9 mouse cellular contexts compared by ENCODE assay signal in the genomic region with DNA sequence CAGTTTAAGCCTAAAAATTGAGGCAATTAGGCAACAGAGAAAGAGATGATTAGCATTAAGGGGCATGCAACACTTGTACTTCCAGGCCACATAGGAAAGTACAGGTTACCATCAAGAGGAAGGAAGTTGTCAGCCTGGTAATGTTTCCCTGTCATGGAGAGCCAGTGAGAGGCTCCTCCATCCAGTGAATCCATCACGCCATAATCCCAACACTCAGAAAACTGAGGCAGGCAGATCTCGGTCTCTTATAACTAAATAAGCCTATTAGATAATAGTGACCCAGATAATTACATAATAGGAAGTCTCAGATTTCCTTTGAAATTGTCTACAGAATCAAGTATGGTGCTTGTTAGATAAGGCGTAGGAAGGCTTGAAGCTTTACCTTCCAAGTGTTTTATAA. TPM values are rescaled to one million over a fixed set of nuclear protein-coding genes. Genes with fewer than 3 reads are reported as not detected.
DNase-seq lines count a peak whose midpoint lies in the region; ATAC-seq lines count a peak whose summit lies in the region.
"Had no signal": no experiment of that assay in that cellular context is flagged by ENCODE, and none has a peak within 500 bp of the region (broad histone marks: within the 10 kb centered on the region; RNA-seq: fewer than 3 reads in every experiment).

No protein-coding gene starts in this region.

- DNase-seq in heart, postnatal 14 days: no peak
- no peak for DNase-seq in limb, embryonic 10.5 days (ENCODE audit: low spot score)
- DNase-seq in embryonic facial prominence, embryonic 10.5 days (ENCODE audit: low spot score): no peak
- no peak for DNase-seq in lung, postnatal 25 days (ENCODE audit: low spot score)

- H3K4me1 ChIP-seq in heart, embryonic 13.5 days: peaks cover 6% of the 10 kb centered on the region
- no peaks in the 10 kb centered on the region for H3K4me1 ChIP-seq in limb, embryonic 12.5 days (replicated peaks)
- no peaks in the 10 kb centered on the region for H3K4me1 ChIP-seq in limb, embryonic 10.5 days
- 0 out of 2 replicates have a peak, but pooled peaks cover 2% of the 10 kb centered on the region for H3K4me1 ChIP-seq in embryonic facial prominence, embryonic 10.5 days
- peaks cover 7% of the 10 kb centered on the region; the same call in 1 of the 2 replicates for H3K4me1 ChIP-seq in liver, embryonic 15.5 days (replicated peaks)
- H3K4me1 ChIP-seq: limb, embryonic 13.5 days had no signal

- H3K36me3 ChIP-seq in heart, embryonic 13.5 days: no peaks in the 10 kb centered on the region
- no peaks in the 10 kb centered on the region for H3K36me3 ChIP-seq in limb, embryonic 12.5 days
- no peaks in the 10 kb centered on the region for H3K36me3 ChIP-seq in limb, embryonic 10.5 days
- no peaks in the 10 kb centered on the region for H3K36me3 ChIP-seq in embryonic facial prominence, embryonic 10.5 days (replicated peaks)
- H3K36me3 ChIP-seq in liver, embryonic 15.5 days (replicated peaks): no peaks in the 10 kb centered on the region
- H3K36me3 ChIP-seq: limb, embryonic 13.5 days had no signal

- H3K9ac ChIP-seq in heart, embryonic 13.5 days: no peak overlapping the region
- H3K9ac ChIP-seq in limb, embryonic 12.5 days (replicated peaks): no peak overlapping the region; the same call in 1 of the 2 replicates
- no peak overlapping the region for H3K9ac ChIP-seq in liver, embryonic 15.5 days

- H3K27ac ChIP-seq in heart, embryonic 13.5 days (replicated peaks): no peak overlapping the region
- no peak overlapping the region for H3K27ac ChIP-seq in limb, embryonic 12.5 days
- no peak overlapping the region for H3K27ac ChIP-seq in limb, embryonic 10.5 days
- no peak overlapping the region for H3K27ac ChIP-seq in embryonic facial prominence, embryonic 10.5 days (replicated peaks)
- 0 out of 2 replicates have a peak overlapping the region, but pooled peaks have one; percentile 57 for H3K27ac ChIP-seq in liver, embryonic 15.5 days (replicated peaks)

- peaks cover 8% of the 10 kb centered on the region; the same call in 1 of the 2 replicates for H3K27me3 ChIP-seq in heart, embryonic 13.5 days (replicated peaks)
- no peaks in the 10 kb centered on the region for H3K27me3 ChIP-seq in limb, embryonic 12.5 days
- no peaks in the 10 kb centered on the region for H3K27me3 ChIP-seq in limb, embryonic 10.5 days (ENCODE audit: low read depth, poor library complexity, severe bottlenecking)
- H3K27me3 ChIP-seq in embryonic facial prominence, embryonic 10.5 days (replicated peaks; ENCODE audit: low read depth, poor library complexity, severe bottlenecking): 0 out of 2 replicates have a peak, but pooled peaks cover 4% of the 10 kb centered on the region
- H3K27me3 ChIP-seq in liver, embryonic 15.5 days: 0 out of 2 replicates have a peak, but pooled peaks cover 7% of the 10 kb centered on the region
- H3K27me3 ChIP-seq: limb, embryonic 13.5 days had no signal

- intact Hi-C loops in heart, postnatal 14 days (cut with DNase I): loop anchor here (10.0 kb wide), 1 partner anchor 1181 kb away; no protein-coding TSS in a partner anchor

- no peak for ATAC-seq in heart, embryonic 13.5 days (ENCODE audit: extremely low read depth, insufficient number of reproducible peaks, low FRiP score, low TSS enrichment)
- no peak for ATAC-seq in limb, embryonic 12.5 days (ENCODE audit: insufficient number of reproducible peaks, insufficient read depth, low FRiP score, low TSS enrichment, low read depth)
- ATAC-seq in liver, embryonic 15.5 days (ENCODE audit: insufficient read depth): no peak
- ATAC-seq in inflammation-experienced regulatory T-cells, adult 6 months: no peak

- H3K9me3 ChIP-seq in heart, embryonic 13.5 days: no peaks in the 10 kb centered on the region
- no peaks in the 10 kb centered on the region for H3K9me3 ChIP-seq in limb, embryonic 12.5 days
- H3K9me3 ChIP-seq in limb, embryonic 10.5 days (replicated peaks): no peaks in the 10 kb centered on the region
- H3K9me3 ChIP-seq in embryonic facial prominence, embryonic 10.5 days: no peaks in the 10 kb centered on the region
- no peaks in the 10 kb centered on the region for H3K9me3 ChIP-seq in liver, embryonic 15.5 days (replicated peaks)
- H3K9me3 ChIP-seq: limb, embryonic 13.5 days had no signal

- WGBS in heart, embryonic 13.5 days: 76% methylated on average over 3 of the region's 3 CpGs
- WGBS in limb, embryonic 12.5 days: 76% methylated on average over 3 of the region's 3 CpGs
- 80% methylated on average over 3 of the region's 3 CpGs for WGBS in limb, embryonic 10.5 days
- 68% methylated on average over 3 of the region's 3 CpGs for WGBS in embryonic facial prominence, embryonic 10.5 days
- 40% methylated on average over 3 of the region's 3 CpGs for WGBS in liver, embryonic 15.5 days (ENCODE audit: insufficient replicate concordance)

- peak overlapping the region; percentile 61 for H3K4me3 ChIP-seq in heart, embryonic 13.5 days
- H3K4me3 ChIP-seq in limb, embryonic 12.5 days (replicated peaks): no peak overlapping the region
- no peak overlapping the region for H3K4me3 ChIP-seq in limb, embryonic 10.5 days
- peak overlapping the region; percentile 59 for H3K4me3 ChIP-seq in embryonic facial prominence, embryonic 10.5 days
- H3K4me3 ChIP-seq in liver, embryonic 15.5 days (replicated peaks): peak overlapping the region; percentile 66

- H3K4me2 ChIP-seq in heart, embryonic 13.5 days: peak overlapping the region; percentile 60
- peak overlapping the region; percentile 50; the same call in 1 of the 2 replicates for H3K4me2 ChIP-seq in limb, embryonic 12.5 days
- peak overlapping the region; percentile 69 for H3K4me2 ChIP-seq in liver, embryonic 15.5 days

RNA-seq across cellular contexts. Expression of a gene that starts 1.0 kb away (rescaled TPM):
- polyA plus RNA-seq in heart, embryonic 13.5 days (2015; fragmentation: Nextera tagmentation; extraction: Ambion mirVana): 177 and 195 TPM in 2 replicates
- total RNA-seq in heart, postnatal 14 days (2021): 100 to 1,000 TPM; 728 to 730 TPM
- polyA plus RNA-seq in limb, embryonic 12.5 days (2016; fragmentation: Nextera tagmentation; extraction: Ambion mirVana): 96.4 and 98.0 TPM in 2 replicates
- polyA plus RNA-seq in limb, embryonic 10.5 days (2016; fragmentation: Nextera tagmentation; extraction: Ambion mirVana): 90.6 and 102 TPM in 2 replicates
- polyA plus RNA-seq in embryonic facial prominence, embryonic 10.5 days (2016; fragmentation: Nextera tagmentation; extraction: Ambion mirVana): 101 TPM in 2 replicates
- polyA plus RNA-seq in liver, embryonic 15.5 days (2015; fragmentation: Nextera tagmentation; extraction: Ambion mirVana): 45.5 and 48.3 TPM in 2 replicates
- polyA plus RNA-seq in inflammation-experienced regulatory T-cells, adult 6 months (2017; shearing (Covaris generic)): 10 to 100 TPM; 68.3 to 99.9 (median 75.9) TPM

RNA-seq across cellular contexts. Expression of a gene that starts 14.3 kb away (rescaled TPM):
- polyA plus RNA-seq in heart, embryonic 13.5 days (2015; fragmentation: Nextera tagmentation; extraction: Ambion mirVana): 46.8 and 57.5 TPM in 2 replicates
- 10 to 100 TPM; 17.9 to 18.8 TPM for total RNA-seq in heart, postnatal 14 days (2021)
- polyA plus RNA-seq in limb, embryonic 12.5 days (2016; fragmentation: Nextera tagmentation; extraction: Ambion mirVana): 105 and 107 TPM in 2 replicates
- 120 and 123 TPM in 2 replicates for polyA plus RNA-seq in limb, embryonic 10.5 days (2016; fragmentation: Nextera tagmentation; extraction: Ambion mirVana)
- polyA plus RNA-seq in embryonic facial prominence, embryonic 10.5 days (2016; fragmentation: Nextera tagmentation; extraction: Ambion mirVana): 118 and 122 TPM in 2 replicates
- polyA plus RNA-seq in liver, embryonic 15.5 days (2015; fragmentation: Nextera tagmentation; extraction: Ambion mirVana): 29.3 and 29.4 TPM in 2 replicates
- 10 to 100 TPM; 63.4 to 81.8 (median 74.8) TPM for polyA plus RNA-seq in inflammation-experienced regulatory T-cells, adult 6 months (2017; shearing (Covaris generic))

RNA-seq across cellular contexts. Expression of a gene that starts 23.9 kb away (rescaled TPM):
- 4.3 and 4.5 TPM in 2 replicates for polyA plus RNA-seq in heart, embryonic 13.5 days (2015; fragmentation: Nextera tagmentation; extraction: Ambion mirVana)
- 1 to 10 TPM; 7.7 to 9.0 TPM for total RNA-seq in heart, postnatal 14 days (2021)
- polyA plus RNA-seq in limb, embryonic 12.5 days (2016; fragmentation: Nextera tagmentation; extraction: Ambion mirVana): 6.4 and 6.8 TPM in 2 replicates
- 6.6 and 7.6 TPM in 2 replicates for polyA plus RNA-seq in limb, embryonic 10.5 days (2016; fragmentation: Nextera tagmentation; extraction: Ambion mirVana)
- polyA plus RNA-seq in embryonic facial prominence, embryonic 10.5 days (2016; fragmentation: Nextera tagmentation; extraction: Ambion mirVana): 6.9 and 8.5 TPM in 2 replicates
- 2.6 and 3.1 TPM in 2 replicates for polyA plus RNA-seq in liver, embryonic 15.5 days (2015; fragmentation: Nextera tagmentation; extraction: Ambion mirVana)
- 1 to 10 TPM; 2.0 to 4.4 (median 4.1) TPM for polyA plus RNA-seq in inflammation-experienced regulatory T-cells, adult 6 months (2017; shearing (Covaris generic))

Comparison
In these comparisons a context has a peak if more than half of its experiments do, and no peak if none do; other contexts are left out.
1. H3K4me3 ChIP-seq: peak in heart, embryonic 13.5 days (single experiment), embryonic facial prominence, embryonic 10.5 days (single experiment) and liver, embryonic 15.5 days (single experiment); none in limb, embryonic 12.5 days (single experiment) and limb, embryonic 10.5 days (single experiment).
2. Peak in every context shown above with its lines, with median percentiles within 50 percentile points of each other: H3K4me2 ChIP-seq.